Mouse (Mus musculus) limb, embryonic 14.5 days (tissue): ENCODE results near the gene Tcea3. TPM values are rescaled to one million over a fixed set of nuclear protein-coding genes. Genes with fewer than 3 reads are reported as not detected.

Source experiments
- ATAC-seq: fragments of 200-750 bp; cut with Nextera tagmentation; 2 replicates; pipeline ENCODE4 v1.8.0; 2017; ENCODE audit warnings: low read depth, moderate number of reproducible peaks, moderate TSS enrichment; ENCODE audit not compliant: low FRiP score
- DNase-seq: peaks from one replicate; pipeline ENCODE4 v3.0.0-alpha.2; 2015; ENCODE audit warnings: low spot score
- H3K27ac ChIP-seq: fragments of 300-500 bp; sonication (generic); replicated peaks from 2 replicates; pipeline ENCODE4 v1.5.1; 2014; ENCODE audit warnings: low read depth, mild to moderate bottlenecking, low read length, moderate library complexity, mixed read lengths
- H3K27me3 ChIP-seq: fragments of 300-500 bp; sonication (generic); 2 replicates; pipeline ENCODE4 v1.6.1; 2014; ENCODE audit warnings: low read length, mixed read lengths; ENCODE audit not compliant: control insufficient read depth, insufficient read depth
- H3K36me3 ChIP-seq: fragments of 300-500 bp; sonication (generic); 2 replicates; pipeline ENCODE4 v1.6.1; 2014; ENCODE audit warnings: mild to moderate bottlenecking, low read length, moderate library complexity, mixed read lengths; ENCODE audit not compliant: control insufficient read depth, insufficient read depth
- H3K4me1 ChIP-seq: fragments of 300-500 bp; sonication (generic); 2 replicates; pipeline ENCODE4 v1.6.1; 2014; ENCODE audit warnings: antibody characterized with exemption, low read length, mixed read lengths; ENCODE audit not compliant: control insufficient read depth, insufficient read depth
- H3K4me2 ChIP-seq: fragments of 300-500 bp; sonication (generic); replicated peaks from 2 replicates; pipeline ENCODE4 v1.6.1; 2014; ENCODE audit warnings: low read depth, mild to moderate bottlenecking, low read length, moderate library complexity; ENCODE audit not compliant: severe bottlenecking
- H3K4me3 ChIP-seq: fragments of 300-500 bp; sonication (generic); replicated peaks from 2 replicates; pipeline ENCODE4 v1.5.1; 2014; ENCODE audit warnings: low read length
- H3K9ac ChIP-seq: fragments of 300-500 bp; sonication (generic); 2 replicates; pipeline ENCODE4 v1.6.1; 2014; ENCODE audit warnings: mild to moderate bottlenecking, low read depth, low read length, moderate library complexity; ENCODE audit not compliant: severe bottlenecking
- H3K9me3 ChIP-seq: fragments of 300-500 bp; sonication (generic); 2 replicates; pipeline ENCODE4 v1.6.1; 2016; ENCODE audit warnings: low read length; ENCODE audit not compliant: control insufficient read depth
- POLR2A ChIP-seq: fragments of 200-500 bp; IDR thresholded peaks from 2 replicates; pipeline ENCODE4 v1.8.0; 2012; ENCODE audit warnings: inconsistent platforms, mild to moderate bottlenecking, moderate library complexity, borderline replicate concordance; ENCODE audit not compliant: insufficient read depth, insufficient read length; ENCODE audit errors: extremely low read depth
- WGBS: fragments of 180-500 bp; shearing (Covaris S2); extraction: QIAGEN DNeasy Blood & Tissue Kit; methylation state at CpG from one replicate; pipeline ENCODE4 v1.1.7; 2014; 5-methylcytosine and 5-hydroxymethylcytosine counted together
- polyA plus RNA-seq, 2 experiments: library from polyadenylated mRNA; depleted of rRNA in 1 of 2; stranded (reverse) in 1 of 2; unstranded in 1 of 2; fragments of >200 nt; fragmentation: Nextera tagmentation in 1 of 2; extraction: Ambion mirVana in 1 of 2; gene quantifications; 2 replicates each; pipeline versions ENCODE4 v1.2.1 to v1.2.3; 2012 to 2014

The Tcea3 gene
- polyA plus RNA-seq, 2 experiments, result 8.0 to 20.6 TPM

GRCm38 (mm10) chr4:136289918-136290780, 42.6 kb downstream of the Tcea3 start:
- DNase-seq (no peak), ATAC-seq (no peak)
- Histone ChIP-seq H3K36me3 (peaks cover 78% of the 10 kb centered on the region), H3K9me3 (0 out of 2 replicates have a peak, but pooled peaks cover 4% of the 10 kb centered on the region), H3K27me3 (peaks cover 8% of the 10 kb centered on the region; the same call in 1 of the 2 replicates), H3K4me1 (peaks cover 8% of the 10 kb centered on the region), H3K4me2 (no peak overlapping the region), H3K27ac (no peak overlapping the region), H3K4me3 (no peak overlapping the region), H3K9ac (no peak overlapping the region)
- WGBS, result 47% methylated on average over 65 of the region's 66 CpGs
- no peak for TF ChIP-seq POLR2A

GRCm38 (mm10) chr4:136290781-136291595, 43.5 kb downstream of the Tcea3 start:
- Histone ChIP-seq H3K4me1 (peaks cover 8% of the 10 kb centered on the region), H3K9ac (no peak overlapping the region), H3K36me3 (peaks cover 79% of the 10 kb centered on the region), H3K4me3 (no peak overlapping the region), H3K9me3 (0 out of 2 replicates have a peak, but pooled peaks cover 4% of the 10 kb centered on the region), H3K27ac (no peak overlapping the region), H3K27me3 (peaks cover 8% of the 10 kb centered on the region; the same call in 1 of the 2 replicates), H3K4me2 (no peak overlapping the region)
- TF ChIP-seq POLR2A, result no peak
- WGBS, result 65% methylated on average over 39 of the region's 39 CpGs
- ATAC-seq (no peak), DNase-seq (no peak)

- peaks cover 83% of the 10 kb centered on the region for H3K36me3 ChIP-seq
- H3K4me2 ChIP-seq, result no peak overlapping the region
- no peak for TF ChIP-seq POLR2A
- no peak overlapping the region for H3K27ac ChIP-seq
- H3K9ac ChIP-seq, result no peak overlapping the region
- peaks cover 6% of the 10 kb centered on the region for H3K4me1 ChIP-seq
- H3K4me3 ChIP-seq, result no peak overlapping the region
- WGBS, result 92% methylated on average over 6 of the region's 6 CpGs
- peaks cover 8% of the 10 kb centered on the region; the same call in 1 of the 2 replicates for H3K27me3 ChIP-seq
- H3K9me3 ChIP-seq, result 0 out of 2 replicates have a peak, but pooled peaks cover 4% of the 10 kb centered on the region
- DNase-seq, result no peak
- ATAC-seq, result no peak
Observed at GRCm38 (mm10) chr4:136291692-136292091, 44.2 kb downstream of the Tcea3 start.

- no peak overlapping the region for H3K9ac ChIP-seq
- no peak overlapping the region for H3K27ac ChIP-seq
- DNase-seq (no peak), ATAC-seq (no peak)
- H3K4me1 ChIP-seq, result no peaks in the 10 kb centered on the region
- H3K4me2 ChIP-seq, result no peak overlapping the region
- H3K27me3 ChIP-seq, result no peaks in the 10 kb centered on the region
- H3K36me3 ChIP-seq, result peaks cover 43% of the 10 kb centered on the region
- 68% methylated on average over 7 of the region's 7 CpGs for WGBS
- H3K9me3 ChIP-seq, result no peaks in the 10 kb centered on the region
- no peak overlapping the region for H3K4me3 ChIP-seq
- TF ChIP-seq POLR2A, result no peak
Observed at GRCm38 (mm10) chr4:136295941-136296340, 48.4 kb downstream of the Tcea3 start.

GRCm38 (mm10) chr4:136302462-136302861, 54.9 kb downstream of the Tcea3 start:
- 0 out of 2 replicates have a peak, but pooled peaks cover 3% of the 10 kb centered on the region for H3K4me1 ChIP-seq
- no peak overlapping the region for H3K9ac ChIP-seq
- H3K27ac ChIP-seq, result no peak overlapping the region
- 65% methylated on average over 4 of the region's 4 CpGs for WGBS
- H3K4me3 ChIP-seq, result no peak overlapping the region
- no peaks in the 10 kb centered on the region for H3K36me3 ChIP-seq
- DNase-seq (no peak), ATAC-seq (no peak)
- H3K27me3 ChIP-seq, result no peaks in the 10 kb centered on the region
- H3K4me2 ChIP-seq, result no peak overlapping the region
- no peaks in the 10 kb centered on the region for H3K9me3 ChIP-seq
- no peak for TF ChIP-seq POLR2A
